Mouse (Mus musculus) myocyte (in vitro differentiated cells): ENCODE results near the gene Il1b. TPM values are rescaled to one million over a fixed set of nuclear protein-coding genes. Genes with fewer than 3 reads are reported as not detected.

Experiments used
- H3K27me3 ChIP-seq: one replicate; pipeline ENCODE4 v1.6.1; 2011; ENCODE audit not compliant: control insufficient read depth, insufficient read depth, insufficient read length
- H3K36me3 ChIP-seq: one replicate; pipeline ENCODE4 v1.6.1; 2011; ENCODE audit not compliant: control insufficient read depth, insufficient read depth
- H3K4me2 ChIP-seq: one replicate; pipeline ENCODE4 v1.6.1; 2011; ENCODE audit warnings: low read depth, control low read depth
- H3K4me3 ChIP-seq: one replicate; pipeline ENCODE4 v1.5.1; 2011; ENCODE audit warnings: mild to moderate bottlenecking, control low read depth, moderate library complexity
- H3K79me2 ChIP-seq: one replicate; pipeline ENCODE4 v1.6.1; 2011; ENCODE audit not compliant: control insufficient read depth, insufficient read depth
- H3ac ChIP-seq: one replicate; pipeline ENCODE4 v1.6.1; 2011; ENCODE audit not compliant: control insufficient read depth, insufficient read length
- CEBPB ChIP-seq: IDR thresholded peaks from 2 replicates; pipeline ENCODE4 v1.6.1; 2011; ENCODE audit warnings: mild to moderate bottlenecking, moderate library complexity; ENCODE audit not compliant: poor library complexity, insufficient read depth, severe bottlenecking
- E2F4 ChIP-seq: IDR thresholded peaks from one replicate; pipeline ENCODE4 v1.6.1; 2011; ENCODE audit warnings: mild to moderate bottlenecking, control low read depth, moderate library complexity; ENCODE audit not compliant: insufficient read depth
- MAX ChIP-seq: IDR thresholded peaks from one replicate; pipeline ENCODE4 v1.6.1; 2011; ENCODE audit warnings: low read depth, mild to moderate bottlenecking, control low read depth
- MYOD1 ChIP-seq, 3 experiments: IDR thresholded peaks; one replicate each; pipeline ENCODE4 v1.6.1; 2011; ENCODE audit warnings: control low read depth in 2 of 3, low read depth in 2 of 3, mild to moderate bottlenecking in 2 of 3, moderate library complexity in 1 of 3; ENCODE audit not compliant: insufficient read length in 2 of 3, control insufficient read depth in 1 of 3
- MYOG ChIP-seq, 3 experiments: IDR thresholded peaks; one replicate each; pipeline ENCODE4 v1.6.1; 2011; ENCODE audit warnings: control low read depth in 2 of 3, low read depth in 2 of 3, mild to moderate bottlenecking in 2 of 3; ENCODE audit not compliant: insufficient read length in 2 of 3, control insufficient read depth in 1 of 3, insufficient read depth in 1 of 3
- POLR2A ChIP-seq: IDR thresholded peaks from one replicate; pipeline ENCODE4 v1.6.1; 2011; ENCODE audit warnings: low read depth, mild to moderate bottlenecking, control low read depth, moderate library complexity; ENCODE audit not compliant: insufficient read length
- POLR2AphosphoS2 ChIP-seq: IDR thresholded peaks from one replicate; pipeline ENCODE4 v1.6.1; 2011; ENCODE audit warnings: low read depth, control low read depth; ENCODE audit not compliant: insufficient read length
- REST ChIP-seq: IDR thresholded peaks from one replicate; pipeline ENCODE4 v1.6.1; 2011; ENCODE audit warnings: mild to moderate bottlenecking, control low read depth, moderate library complexity; ENCODE audit not compliant: insufficient read depth, insufficient read length
- SRF ChIP-seq: IDR thresholded peaks from one replicate; pipeline ENCODE4 v1.6.1; 2011; ENCODE audit warnings: low read depth; ENCODE audit not compliant: control insufficient read depth, insufficient read length
- TCF12 ChIP-seq: IDR thresholded peaks from one replicate; pipeline ENCODE4 v1.6.1; 2011; ENCODE audit warnings: mild to moderate bottlenecking, control low read depth; ENCODE audit not compliant: poor library complexity, insufficient read depth, severe bottlenecking
- TCF3 ChIP-seq: IDR thresholded peaks from one replicate; pipeline ENCODE4 v1.6.1; 2011; ENCODE audit warnings: low read depth, control low read depth; ENCODE audit not compliant: insufficient read length
- USF1 ChIP-seq: IDR thresholded peaks from one replicate; pipeline ENCODE4 v1.6.1; 2011; ENCODE audit warnings: low read depth, mild to moderate bottlenecking, control low read depth, moderate library complexity
- polyA plus RNA-seq: library from polyadenylated mRNA; unstranded; fragments of >200 nt; fragmentation: generic; extraction: Trizol; gene quantifications from one replicate; pipeline ENCODE4 v1.2.1, GENCODE M21; 2012; ENCODE audit warnings: missing spikeins

The Il1b gene
- polyA plus RNA-seq, 1 experiment: 0.47 TPM

DNA sequence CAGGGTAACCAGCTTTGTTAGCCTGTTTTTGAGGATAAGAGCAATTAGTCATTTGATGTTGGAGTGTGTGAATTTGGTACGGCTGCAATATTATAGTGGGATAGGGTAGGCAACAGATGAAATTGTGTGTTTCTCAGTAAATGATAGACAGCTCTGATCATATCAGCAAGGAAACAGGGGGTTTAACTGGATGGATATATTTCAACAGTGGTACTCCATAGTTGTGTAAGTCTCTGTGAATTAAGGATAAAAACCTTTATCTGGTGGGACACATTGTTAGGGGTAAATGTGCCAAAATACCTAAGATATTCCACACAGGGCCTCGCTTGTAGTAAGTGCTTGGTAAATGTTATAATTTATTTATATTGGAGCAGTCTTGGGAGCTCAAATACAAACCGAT is 31.4 kb upstream of the Il1b start:
- Histone ChIP-seq H3K27me3 (no peaks in the 10 kb centered on the region), H3K4me2 (no peak overlapping the region), H3K79me2 (no peaks in the 10 kb centered on the region), H3K4me3 (no peak overlapping the region), H3K36me3 (no peaks in the 10 kb centered on the region), H3ac (no peak overlapping the region)
- TF ChIP-seq TCF3 (no peak), MYOG (IDR thresholded peaks at IDR 0.05; ENCODE audit: control insufficient read depth in 1 of 3, insufficient read depth in 1 of 3, insufficient read length in 2 of 3, low read depth in 2 of 3) (no peak), MYOD1 (IDR thresholded peaks at IDR 0.05; ENCODE audit: control insufficient read depth in 1 of 3, insufficient read length in 2 of 3, low read depth in 2 of 3) (no peak), MAX (no peak), TCF12 (no peak), POLR2AphosphoS2 (no peak), CEBPB (no peak), REST (no peak), USF1 (no peak)

DNA sequence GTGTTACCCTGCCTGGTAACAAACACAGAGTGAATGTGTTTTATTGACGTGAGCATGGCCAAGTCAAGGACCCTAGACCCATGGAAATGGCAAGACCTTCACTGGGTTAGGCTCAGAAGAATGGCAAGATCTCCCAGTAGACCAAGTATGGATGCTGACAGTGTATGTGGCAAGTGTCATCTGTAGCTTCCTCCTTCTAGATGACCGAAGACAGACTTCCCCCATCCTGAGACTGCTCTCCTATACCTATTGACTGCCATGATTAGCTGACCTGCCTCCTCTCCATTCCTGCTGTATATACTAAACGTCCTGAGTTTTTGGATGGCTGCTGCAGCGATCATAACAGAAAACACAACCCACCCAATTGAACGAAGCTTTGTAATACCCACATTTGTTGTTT is 30.9 kb upstream of the Il1b start:
- H3K27me3 ChIP-seq: no peaks in the 10 kb centered on the region
- no peak overlapping the region for H3K4me2 ChIP-seq
- no peaks in the 10 kb centered on the region for H3K36me3 ChIP-seq
- H3K4me3 ChIP-seq: no peak overlapping the region
- H3ac ChIP-seq: no peak overlapping the region
- TF ChIP-seq USF1: no peak
- TF ChIP-seq E2F4: no peak
- no peak for TF ChIP-seq TCF12
- no peak for TF ChIP-seq MAX
- no peak for TF ChIP-seq SRF
- no peak for TF ChIP-seq REST
- no peak for TF ChIP-seq MYOD1 (IDR thresholded peaks at IDR 0.05; ENCODE audit: control insufficient read depth in 1 of 3, insufficient read length in 2 of 3, low read depth in 2 of 3)
- no peak for TF ChIP-seq CEBPB
- TF ChIP-seq TCF3: no peak
- TF ChIP-seq POLR2AphosphoS2: no peak
- TF ChIP-seq MYOG (IDR thresholded peaks at IDR 0.05; ENCODE audit: control insufficient read depth in 1 of 3, insufficient read depth in 1 of 3, insufficient read length in 2 of 3, low read depth in 2 of 3): no peak
- no peak for TF ChIP-seq POLR2A
- no peaks in the 10 kb centered on the region for H3K79me2 ChIP-seq

DNA sequence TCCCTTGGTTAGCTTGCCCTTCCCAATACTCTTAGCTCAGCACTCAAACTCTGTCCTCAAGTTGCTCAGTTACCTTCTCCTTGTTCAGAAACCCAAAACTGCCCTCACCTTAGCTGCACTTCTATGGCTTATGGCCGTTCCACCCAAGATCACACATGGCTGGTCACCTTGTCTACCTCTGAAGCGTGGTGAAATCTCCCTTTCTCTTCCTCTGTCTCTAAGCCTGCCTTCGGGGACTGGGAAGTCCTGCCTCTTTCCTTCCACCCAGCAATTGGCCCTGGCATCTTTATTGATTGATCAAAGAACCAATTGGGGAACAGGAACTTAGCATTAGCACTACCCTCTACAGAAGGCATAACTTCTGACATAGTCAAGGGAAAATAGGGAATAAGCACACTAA is 27.2 kb upstream of the Il1b start:
- no peak overlapping the region for H3ac ChIP-seq
- no peaks in the 10 kb centered on the region for H3K27me3 ChIP-seq
- no peaks in the 10 kb centered on the region for H3K36me3 ChIP-seq
- no peak overlapping the region for H3K4me3 ChIP-seq
- TF ChIP-seq MYOD1 (IDR thresholded peaks at IDR 0.05; ENCODE audit: control insufficient read depth in 1 of 3, insufficient read length in 2 of 3, low read depth in 2 of 3) (no peak), TCF3 (no peak), SRF (no peak), MYOG (IDR thresholded peaks at IDR 0.05; ENCODE audit: control insufficient read depth in 1 of 3, insufficient read depth in 1 of 3, insufficient read length in 2 of 3, low read depth in 2 of 3) (no peak), MAX (no peak), CEBPB (no peak), POLR2AphosphoS2 (no peak), USF1 (no peak), TCF12 (no peak), POLR2A (no peak), E2F4 (no peak), REST (no peak)
- no peaks in the 10 kb centered on the region for H3K79me2 ChIP-seq
- no peak overlapping the region for H3K4me2 ChIP-seq

GRCm38 (mm10) chr2:129393524-129393923 is 22.6 kb upstream of the Il1b start:
- no peak overlapping the region for H3K4me2 ChIP-seq
- no peaks in the 10 kb centered on the region for H3K36me3 ChIP-seq
- no peak overlapping the region for H3K4me3 ChIP-seq
- H3ac ChIP-seq: no peak overlapping the region
- no peak for TF ChIP-seq REST
- TF ChIP-seq TCF12: no peak
- no peak for TF ChIP-seq SRF
- no peak for TF ChIP-seq POLR2A
- TF ChIP-seq USF1: no peak
- no peak for TF ChIP-seq TCF3
- TF ChIP-seq MYOG (IDR thresholded peaks at IDR 0.05; ENCODE audit: control insufficient read depth in 1 of 3, insufficient read depth in 1 of 3, insufficient read length in 2 of 3, low read depth in 2 of 3): no peak
- no peak for TF ChIP-seq POLR2AphosphoS2
- no peak for TF ChIP-seq CEBPB
- no peak for TF ChIP-seq MYOD1 (IDR thresholded peaks at IDR 0.05; ENCODE audit: control insufficient read depth in 1 of 3, insufficient read length in 2 of 3, low read depth in 2 of 3)
- TF ChIP-seq MAX: no peak
- no peak for TF ChIP-seq E2F4
- H3K79me2 ChIP-seq: no peaks in the 10 kb centered on the region
- H3K27me3 ChIP-seq: no peaks in the 10 kb centered on the region

GRCm38 (mm10) chr2:129390161-129390560 is 19.2 kb upstream of the Il1b start:
- TF ChIP-seq MAX (no peak), POLR2AphosphoS2 (no peak), E2F4 (no peak), POLR2A (no peak), MYOG (IDR thresholded peaks at IDR 0.05; ENCODE audit: control insufficient read depth in 1 of 3, insufficient read depth in 1 of 3, insufficient read length in 2 of 3, low read depth in 2 of 3) (no peak), CEBPB (no peak), USF1 (no peak)
- Histone ChIP-seq H3K4me3 (no peak overlapping the region), H3K36me3 (no peaks in the 10 kb centered on the region), H3K4me2 (no peak overlapping the region), H3ac (no peak overlapping the region), H3K79me2 (no peaks in the 10 kb centered on the region), H3K27me3 (no peaks in the 10 kb centered on the region)
